Mouse (Mus musculus) liver, embryonic 15.5 days (tissue): ENCODE measurements around the gene Hic1. TPM values are rescaled to one million over a fixed set of nuclear protein-coding genes. Genes with fewer than 3 reads are reported as not detected.
A peak's percentile ranks its signal among the peaks of the same experiment; 100 is the strongest.
"Not testable (repeated sequence)": the region's sequence is repeated elsewhere in the genome, so short reads cannot be mapped to it uniquely, and the experiment has no call there.

Source experiments
- ATAC-seq: fragments of 200-750 bp; cut with Nextera tagmentation; 2 replicates; pipeline ENCODE4 v1.8.0; 2017; ENCODE audit warnings: moderate number of reproducible peaks, mild to moderate bottlenecking, moderate library complexity; ENCODE audit not compliant: insufficient read depth
- H3K27ac ChIP-seq: fragments of 300-500 bp; sonication (generic); replicated peaks from 2 replicates; pipeline ENCODE4 v1.5.1; 2015; ENCODE audit warnings: mild to moderate bottlenecking, inconsistent platforms
- H3K27me3 ChIP-seq: fragments of 300-500 bp; sonication (generic); 2 replicates; pipeline ENCODE4 v1.6.1; 2015; ENCODE audit warnings: mild to moderate bottlenecking, inconsistent platforms
- H3K36me3 ChIP-seq: fragments of 300-500 bp; sonication (generic); replicated peaks from 2 replicates; pipeline ENCODE4 v1.6.1; 2015; ENCODE audit warnings: moderate library complexity, mild to moderate bottlenecking, inconsistent platforms
- H3K4me1 ChIP-seq: fragments of 300-500 bp; sonication (generic); replicated peaks from 2 replicates; pipeline ENCODE4 v1.6.1; 2015; ENCODE audit warnings: inconsistent platforms
- H3K4me2 ChIP-seq: fragments of 300-500 bp; sonication (generic); 2 replicates; pipeline ENCODE4 v1.6.1; 2015; ENCODE audit warnings: moderate library complexity, mild to moderate bottlenecking, inconsistent platforms
- H3K4me3 ChIP-seq: fragments of 300-500 bp; sonication (generic); replicated peaks from 2 replicates; pipeline ENCODE4 v1.5.1; 2015; ENCODE audit warnings: mild to moderate bottlenecking, inconsistent platforms
- H3K9ac ChIP-seq: fragments of 300-500 bp; sonication (generic); 2 replicates; pipeline ENCODE4 v1.6.1; 2015; ENCODE audit warnings: moderate library complexity, mild to moderate bottlenecking, inconsistent platforms
- H3K9me3 ChIP-seq: fragments of 300-500 bp; sonication (generic); replicated peaks from 2 replicates; pipeline ENCODE4 v1.6.1; 2016; ENCODE audit warnings: inconsistent platforms
- WGBS: fragments of 180-500 bp; shearing (Covaris S2); methylation state at CpG from one replicate; pipeline ENCODE4 v1.1.7; 2015; ENCODE audit warnings: mixed read lengths; ENCODE audit not compliant: insufficient replicate concordance; 5-methylcytosine and 5-hydroxymethylcytosine counted together
- polyA plus RNA-seq: library from polyadenylated mRNA; unstranded; fragments of >200 nt; fragmentation: Nextera tagmentation; extraction: Ambion mirVana; gene quantifications from 2 replicates; pipeline ENCODE4 v1.2.1, GENCODE M21; 2015

Hic1 gene
- polyA plus RNA-seq, 1 experiment from 2014 or later, result 1.5 TPM

DNA sequence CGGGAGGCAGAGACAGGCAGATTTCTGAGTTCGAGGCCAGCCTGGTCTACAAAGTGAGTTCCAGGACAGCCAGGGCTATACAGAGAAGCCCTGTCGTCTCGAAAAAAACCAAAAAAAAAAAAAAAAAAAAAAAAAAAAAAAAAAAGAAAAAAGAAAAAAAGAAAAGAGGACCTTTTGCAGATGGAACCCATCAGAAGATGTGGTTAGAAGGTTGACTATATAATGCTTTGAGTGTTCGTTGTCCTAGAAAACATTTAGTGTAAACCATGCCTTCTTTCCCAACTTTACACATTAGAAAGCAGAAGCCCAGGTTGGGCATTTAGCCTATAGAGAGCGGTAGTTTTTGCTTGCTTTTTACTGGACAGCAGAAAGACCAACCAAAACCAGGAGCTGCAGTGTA, 5.3 kb upstream of the Hic1 start:
- not testable (repeated sequence) for H3K4me2 ChIP-seq, ATAC-seq, H3K4me3 ChIP-seq, H3K9ac ChIP-seq, H3K27ac ChIP-seq, H3K9me3 ChIP-seq
- H3K27me3 ChIP-seq, result peaks cover 67% of the 10 kb centered on the region
- H3K36me3 ChIP-seq, result peaks cover 12% of the 10 kb centered on the region; the same call in 1 of the 2 replicates
- H3K4me1 ChIP-seq, result peaks cover 62% of the 10 kb centered on the region
- 50% methylated on average over 6 of the region's 6 CpGs for WGBS

DNA sequence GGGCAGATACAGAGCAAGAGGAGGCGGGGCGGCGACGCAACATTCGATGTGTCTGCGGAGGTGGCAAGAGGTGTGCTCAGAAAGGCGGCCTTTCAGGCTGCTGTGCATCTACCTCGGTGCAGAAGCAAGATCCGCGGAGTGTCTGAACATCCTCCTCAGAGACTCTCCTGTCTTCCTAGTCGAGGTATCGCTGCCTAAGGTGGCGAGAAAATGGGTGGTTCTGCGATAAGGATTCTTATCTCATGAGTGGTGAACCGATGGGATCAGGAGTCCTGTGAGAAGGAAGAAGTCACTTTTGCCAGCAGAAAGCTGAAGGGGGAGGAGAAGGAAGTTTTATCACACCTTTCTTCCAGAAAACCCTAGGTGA, 4.5 kb upstream of the Hic1 start:
- no peak for ATAC-seq

DNA sequence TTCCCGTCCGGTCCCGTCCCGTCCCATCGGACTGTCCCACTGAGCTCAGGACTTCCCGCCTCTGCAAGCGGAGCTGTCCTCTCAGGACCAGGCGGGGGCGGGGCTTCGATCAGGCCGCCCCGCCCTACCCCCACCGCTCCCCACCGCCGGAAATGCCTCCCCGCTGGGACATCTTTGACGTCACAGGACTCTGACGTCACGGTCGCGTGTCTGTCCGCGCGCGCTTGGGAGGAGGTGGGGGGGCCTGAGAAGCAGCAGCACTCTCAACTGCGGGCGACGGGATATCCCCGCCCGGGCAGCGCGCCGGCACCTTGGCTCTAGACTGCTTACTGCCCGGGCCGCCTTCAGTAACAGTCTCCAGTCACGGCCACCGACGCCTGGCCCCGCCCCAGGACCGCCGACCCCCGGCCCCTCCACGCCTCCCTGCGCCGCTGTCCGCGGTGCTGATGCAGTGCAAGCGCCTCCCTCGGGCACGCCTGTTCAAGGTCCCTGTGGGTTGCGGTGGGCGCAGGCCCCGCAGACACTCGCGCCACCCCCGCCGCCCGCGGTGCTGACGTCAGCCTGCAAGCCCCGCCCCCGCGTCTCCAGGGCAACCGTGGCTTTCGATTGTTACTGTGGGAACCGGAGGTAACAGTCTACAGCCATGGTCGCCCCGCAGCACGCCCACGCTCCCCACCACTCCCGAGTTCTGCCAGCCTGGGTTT, 3.9 kb upstream of the Hic1 start:
- H3K27me3 ChIP-seq, result peaks cover 81% of the 10 kb centered on the region
- H3K4me1 ChIP-seq, result peaks cover 66% of the 10 kb centered on the region
- WGBS, result under 1% methylated on average over 71 of the region's 71 CpGs
- no peaks in the 10 kb centered on the region; the same call in 1 of the 2 replicates for H3K9me3 ChIP-seq
- H3K27ac ChIP-seq, result no peak overlapping the region
- peak; percentile 49 for ATAC-seq
- peak overlapping the region; percentile 92 for H3K4me2 ChIP-seq
- H3K4me3 ChIP-seq, result peak overlapping the region; percentile 62
- H3K9ac ChIP-seq, result 0 out of 2 replicates have a peak overlapping the region, but pooled peaks have one; percentile 18
- H3K36me3 ChIP-seq, result peaks cover 12% of the 10 kb centered on the region; the same call in 1 of the 2 replicates

More for the DNA sequence above, 4.5 kb upstream of the Hic1 start:
- Histone ChIP-seq H3K9ac (no peak overlapping the region), H3K36me3 (peaks cover 12% of the 10 kb centered on the region; the same call in 1 of the 2 replicates), H3K27me3 (peaks cover 75% of the 10 kb centered on the region), H3K4me3 (peak overlapping the region; percentile 62), H3K4me1 (peaks cover 66% of the 10 kb centered on the region), H3K27ac (no peak overlapping the region), H3K9me3 (no peaks in the 10 kb centered on the region; the same call in 1 of the 2 replicates), H3K4me2 (peak overlapping the region; percentile 92)
- WGBS, result 2% methylated on average over 15 of the region's 15 CpGs

DNA sequence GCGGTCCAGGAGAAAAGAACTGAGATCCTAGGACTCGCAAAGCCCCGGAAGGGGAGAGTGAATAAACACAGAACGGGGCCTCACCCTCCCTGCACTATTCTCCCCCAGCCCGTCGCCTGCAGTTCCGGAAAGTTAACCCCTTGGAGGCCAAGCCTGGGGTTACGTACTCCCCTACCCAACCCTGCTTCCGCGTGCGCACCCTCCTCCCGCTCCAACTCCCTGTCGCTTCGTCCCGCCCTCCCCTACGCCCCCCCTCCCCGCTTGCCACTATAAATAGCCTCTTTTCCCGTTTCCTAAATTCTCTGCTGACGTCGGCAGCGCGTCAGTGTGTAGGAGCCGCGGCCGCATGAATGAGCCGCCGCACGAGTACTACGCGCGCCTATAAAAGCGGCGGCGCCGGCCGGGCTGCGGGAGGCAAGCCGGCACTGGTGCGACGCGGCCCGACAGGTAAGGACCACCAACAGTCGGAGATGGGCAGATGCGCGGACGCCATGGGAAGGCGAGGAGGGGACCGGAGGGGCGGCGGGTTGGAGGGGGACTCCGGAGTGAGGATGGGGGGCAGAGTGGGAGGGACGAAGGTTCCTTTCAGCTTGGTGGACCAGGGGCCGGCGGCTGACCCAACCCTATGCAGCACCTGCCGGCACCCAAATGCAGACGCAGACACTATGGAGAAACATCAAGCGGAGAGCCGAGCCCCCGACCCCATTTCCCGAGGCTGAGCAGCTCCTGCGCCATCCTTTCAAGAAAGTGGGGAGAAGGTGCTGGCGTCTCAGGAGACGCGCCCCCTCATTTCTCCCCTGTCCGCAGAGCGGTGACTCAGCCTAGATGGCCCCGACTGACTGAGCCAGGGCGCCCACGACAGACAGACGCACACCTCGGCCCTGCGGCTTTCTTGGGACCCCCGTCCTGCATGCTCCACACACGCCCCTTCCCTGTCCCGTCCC, 3.1 kb upstream of the Hic1 start:
- Histone ChIP-seq H3K4me1 (peaks cover 66% of the 10 kb centered on the region), H3K9ac (0 out of 2 replicates have a peak overlapping the region, but pooled peaks have one; percentile 18), H3K4me3 (peak overlapping the region; percentile 62), H3K9me3 (no peaks in the 10 kb centered on the region; the same call in 1 of the 2 replicates), H3K36me3 (peaks cover 11% of the 10 kb centered on the region; the same call in 1 of the 2 replicates), H3K27me3 (peaks cover 89% of the 10 kb centered on the region), H3K27ac (no peak overlapping the region), H3K4me2 (peak overlapping the region; percentile 92)
- WGBS, result 1% methylated on average over 74 of the region's 75 CpGs
- ATAC-seq, result no peak

DNA sequence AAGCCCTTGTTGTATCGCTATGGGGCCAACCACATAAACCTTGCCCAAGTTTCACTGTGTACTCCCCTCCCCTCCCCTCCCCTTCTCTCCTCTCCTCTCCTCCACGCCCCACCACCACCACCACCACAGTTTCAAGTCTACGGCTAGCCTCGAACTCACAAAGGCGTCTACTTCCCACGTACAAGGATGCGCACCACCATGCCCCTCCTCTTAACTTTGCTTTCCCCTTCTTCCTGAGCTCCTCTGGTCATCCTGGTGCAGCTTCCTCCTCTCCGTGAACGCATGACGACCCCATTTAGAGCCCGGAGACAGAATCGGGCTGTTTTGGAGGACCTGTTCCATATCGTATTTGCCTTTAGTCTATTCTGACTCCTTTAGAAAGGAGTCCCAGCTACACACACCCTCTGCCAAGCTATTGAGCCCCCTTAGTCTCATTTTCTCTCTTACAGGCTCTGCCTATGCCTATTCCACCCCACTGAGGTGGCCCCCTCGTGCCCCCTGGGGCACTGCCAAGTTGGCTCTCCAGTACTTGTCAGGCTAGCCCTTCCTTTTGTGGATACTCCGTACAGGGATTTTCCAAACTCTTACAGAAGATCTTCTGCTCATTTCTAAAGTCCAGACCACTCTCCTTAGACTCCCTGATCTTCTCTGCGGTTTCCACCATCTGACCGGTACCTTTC, 2.0 kb upstream of the Hic1 start:
- Histone ChIP-seq H3K4me1 (peaks cover 76% of the 10 kb centered on the region), H3K9me3 (no peaks in the 10 kb centered on the region; the same call in 1 of the 2 replicates), H3K4me2 (peak overlapping the region; percentile 83; the same call in 1 of the 2 replicates), H3K4me3 (no peak overlapping the region), H3K27ac (no peak overlapping the region), H3K9ac (no peak overlapping the region), H3K36me3 (0 out of 2 replicates have a peak, but pooled peaks cover under 1% of the 10 kb centered on the region), H3K27me3 (peaks cover 99% of the 10 kb centered on the region)
- ATAC-seq, result no peak
- 7% methylated on average over 17 of the region's 17 CpGs for WGBS

DNA sequence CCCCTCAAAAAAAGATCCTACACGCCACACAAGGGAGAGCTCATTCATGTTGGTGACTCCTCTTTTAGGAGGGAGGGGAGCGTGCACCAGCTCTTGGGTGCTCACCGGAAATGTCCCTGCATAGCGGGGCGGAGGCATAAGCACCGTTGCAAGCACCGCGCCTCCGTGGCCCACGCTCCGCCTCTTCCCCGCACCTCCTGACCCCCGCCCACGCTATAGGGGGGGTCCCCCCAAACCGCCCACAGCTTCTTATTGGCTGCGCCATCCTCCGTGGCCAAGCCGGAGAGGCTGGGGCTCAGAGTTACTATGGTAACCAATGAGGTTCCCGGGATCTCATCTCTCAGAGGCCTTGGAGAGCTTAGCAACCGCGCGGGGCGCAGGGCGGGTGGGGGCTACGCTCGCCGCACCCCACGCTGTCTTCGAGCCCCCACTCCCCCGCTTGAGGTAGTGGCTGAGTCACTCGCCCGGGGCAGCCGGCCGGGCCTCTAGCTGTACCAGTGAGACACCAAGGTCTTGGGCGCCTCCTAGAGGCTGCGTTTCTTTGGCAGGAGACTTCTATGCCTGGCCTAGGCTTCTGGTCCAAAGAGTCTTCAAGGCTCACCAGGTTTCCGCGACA, 925 bp upstream of the Hic1 start:
- H3K27ac ChIP-seq, result no peak overlapping the region
- H3K4me2 ChIP-seq, result peak overlapping the region; percentile 83
- no peaks in the 10 kb centered on the region; the same call in 1 of the 2 replicates for H3K9me3 ChIP-seq
- no peak overlapping the region for H3K9ac ChIP-seq
- WGBS, result under 1% methylated on average over 38 of the region's 38 CpGs
- peak overlapping the region; percentile 44 for H3K4me3 ChIP-seq
- peaks cover 99% of the 10 kb centered on the region for H3K27me3 ChIP-seq
- peak; percentile 17; the same call in 1 of the 2 replicates for ATAC-seq
- no peaks in the 10 kb centered on the region for H3K36me3 ChIP-seq
- peaks cover 87% of the 10 kb centered on the region for H3K4me1 ChIP-seq

DNA sequence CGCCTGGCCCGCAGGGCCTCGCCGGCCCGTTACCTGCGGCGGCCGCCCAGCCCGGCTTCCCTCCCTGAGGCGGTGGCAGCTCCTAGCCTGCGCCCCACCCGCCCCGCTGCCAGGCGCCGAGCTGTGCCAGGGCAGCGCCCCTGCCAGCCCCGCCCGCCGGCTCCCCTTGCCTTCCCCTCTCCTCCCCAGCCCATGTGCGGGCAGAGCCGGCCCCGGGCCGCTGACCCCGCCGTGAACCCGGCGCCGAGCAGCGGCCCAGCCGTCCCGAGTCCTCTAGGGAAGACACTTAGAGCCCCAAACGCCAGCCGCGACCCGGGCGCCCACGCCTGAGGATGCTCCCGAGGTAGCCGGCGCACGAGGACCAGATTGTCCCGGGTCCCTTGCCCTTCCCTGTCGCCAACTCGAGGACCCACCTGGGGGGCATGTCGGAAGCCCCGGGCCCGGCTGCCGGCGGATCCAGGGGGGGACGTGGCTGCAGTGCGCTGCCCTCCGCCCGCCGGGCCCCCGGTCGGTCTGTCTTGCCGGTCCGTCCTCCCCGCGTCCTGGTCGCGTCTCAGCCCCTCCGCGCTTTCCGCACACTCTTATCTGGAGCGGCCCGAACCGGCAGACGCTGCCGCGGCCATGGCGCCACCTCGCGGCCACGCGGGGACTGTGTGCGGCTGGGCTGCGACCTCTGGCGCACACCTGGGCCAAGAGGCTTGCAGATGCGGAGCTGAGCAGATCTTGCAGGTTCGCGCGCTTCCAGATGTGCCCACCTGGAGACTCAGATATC, 543 bp downstream of the Hic1 start:
- WGBS, result under 1% methylated on average over 83 of the region's 83 CpGs
- H3K9ac ChIP-seq, result peak overlapping the region; percentile 32; the same call in 1 of the 2 replicates
- H3K4me3 ChIP-seq, result peak overlapping the region; percentile 54
- H3K4me1 ChIP-seq, result peaks cover 91% of the 10 kb centered on the region
- ATAC-seq, result no peak; the same call in 1 of the 2 replicates
- peaks cover 100% of the 10 kb centered on the region for H3K27me3 ChIP-seq
- no peaks in the 10 kb centered on the region; the same call in 1 of the 2 replicates for H3K9me3 ChIP-seq
- peak overlapping the region; percentile 83 for H3K4me2 ChIP-seq
- H3K27ac ChIP-seq, result no peak overlapping the region
- no peaks in the 10 kb centered on the region for H3K36me3 ChIP-seq

DNA sequence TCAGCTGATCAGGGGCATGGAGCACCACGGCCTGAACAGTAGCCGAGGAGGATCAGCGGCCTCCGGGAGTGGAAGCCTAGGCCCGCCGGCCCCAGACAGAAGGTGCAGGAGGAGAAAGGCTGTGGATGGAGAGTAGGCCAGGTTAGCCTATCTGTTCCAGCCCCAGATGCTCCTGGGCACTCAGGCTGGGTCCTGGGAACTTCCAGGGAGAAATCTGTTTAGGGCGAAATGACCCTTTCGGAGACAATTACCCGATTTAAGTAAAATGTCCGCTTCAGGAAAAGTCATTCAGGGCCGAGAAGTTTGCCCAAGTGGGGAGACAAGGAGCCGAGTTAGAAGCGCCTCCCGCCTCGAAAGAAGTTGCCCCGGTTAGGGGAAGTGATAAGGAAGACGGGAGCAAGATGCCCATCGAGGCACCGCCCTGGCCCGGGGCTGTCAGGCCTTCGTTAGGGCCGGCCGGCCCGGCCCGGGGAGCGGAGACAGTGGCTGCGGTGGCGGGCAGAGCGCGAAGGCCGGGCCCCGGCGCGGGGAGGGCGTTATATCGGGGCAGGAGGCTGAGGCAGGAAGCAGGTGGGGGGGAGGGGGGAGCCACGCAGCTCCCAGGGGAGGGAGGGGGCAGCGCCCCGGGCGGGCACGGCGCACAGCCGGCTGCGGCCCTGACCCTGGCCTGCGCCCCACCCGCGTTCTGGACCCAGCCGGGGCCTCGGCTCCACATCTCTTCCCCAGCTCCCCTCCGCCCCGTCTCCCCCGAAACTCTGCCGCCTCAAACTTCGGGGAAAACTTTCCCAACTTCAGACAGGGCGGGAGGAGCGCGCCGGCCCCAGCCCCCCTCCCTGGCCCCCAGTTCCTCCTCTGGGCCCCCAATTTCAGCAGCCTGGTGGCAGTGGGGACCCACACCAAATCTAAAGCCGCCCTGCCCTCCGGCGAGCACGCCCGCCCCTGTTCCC, 1.4 kb downstream of the Hic1 start:
- ATAC-seq, result no peak
- H3K4me1 ChIP-seq, result peaks cover 91% of the 10 kb centered on the region
- peak overlapping the region; percentile 83 for H3K4me2 ChIP-seq

More for the DNA sequence above, 1.4 kb downstream of the Hic1 start:
- no peaks in the 10 kb centered on the region; the same call in 1 of the 2 replicates for H3K9me3 ChIP-seq
- 0 out of 2 replicates have a peak overlapping the region, but pooled peaks have one; percentile 32 for H3K9ac ChIP-seq
- 2% methylated on average over 60 of the region's 63 CpGs for WGBS
- no peak overlapping the region for H3K27ac ChIP-seq
- H3K36me3 ChIP-seq, result peaks cover 7% of the 10 kb centered on the region
- H3K27me3 ChIP-seq, result peaks cover 100% of the 10 kb centered on the region
- H3K4me3 ChIP-seq, result peak overlapping the region; percentile 54
